Mouse (Mus musculus): ENCODE data around the gene Hcfc1r1.

The Hcfc1r1 gene

DNA sequence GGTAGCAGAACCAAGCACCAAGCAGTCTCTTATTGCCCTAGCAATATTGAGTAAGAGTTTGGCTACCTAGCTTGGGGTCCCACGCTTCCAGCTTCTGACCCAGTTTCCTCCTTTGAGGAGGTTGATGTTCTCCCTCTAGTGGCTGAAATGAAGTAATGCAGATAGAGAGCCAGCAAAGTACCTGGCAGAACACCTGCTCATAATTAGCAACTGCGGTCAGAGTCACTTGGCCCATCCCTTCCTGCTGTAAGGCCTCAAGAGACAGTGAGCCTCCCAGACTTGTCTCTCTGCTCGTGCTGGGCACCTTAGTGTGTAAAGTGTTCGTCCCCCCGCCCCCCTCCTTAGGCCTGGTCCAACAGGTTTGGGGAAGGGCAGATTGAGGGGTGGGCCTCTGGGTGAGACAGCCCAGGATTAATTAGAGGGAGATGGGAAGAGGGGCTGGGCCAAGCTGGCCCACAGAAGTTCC lies 8.8 kb upstream of the Hcfc1r1 start:
- ChIA-PET CTCF (interaction anchor here (0.5 to 4.5 kb wide), 54 partner anchors 10 to 1385 kb away, joined by 3 to 47 read pairs (median 4); partner anchors contain the start of genes Prss32 (in 2 of the 4), Cldn6 (in 1 of the 4), Cldn9 (in 1 of the 4) and Pkmyt1 (in 1 of the 4)), POLR2A (interaction anchor here in 3 of 4 experiments (0.5 to 2.1 kb wide), 22 partner anchors 10 to 822 kb away, joined by 3 to 7 read pairs (median 3); partner anchors contain the start of gene Zfp213 (in 1 of the 3))

DNA sequence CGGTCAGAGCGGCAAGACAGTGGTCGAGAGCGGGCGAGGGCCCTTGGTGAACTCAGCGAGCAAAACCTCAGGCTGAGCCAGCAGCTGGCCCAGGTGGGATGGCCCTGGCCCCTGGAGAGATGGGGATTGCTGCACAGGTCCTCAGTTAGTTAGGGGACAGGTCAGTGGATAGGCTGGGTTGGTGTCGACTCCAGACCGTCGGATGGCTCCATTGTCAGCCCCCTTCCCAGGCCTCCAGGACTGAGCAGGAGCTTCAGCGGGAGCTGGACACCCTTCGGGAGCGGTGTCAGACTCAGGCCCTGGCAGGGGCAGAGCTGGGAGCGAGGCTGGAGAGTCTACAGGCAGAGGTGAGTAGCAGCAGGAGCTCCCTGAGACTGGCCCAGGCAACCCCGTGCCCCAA lies 7.9 kb upstream of the Hcfc1r1 start:
- CTCF ChIA-PET, result interaction anchor here (0.7 to 4.5 kb wide), 14 partner anchors 10 to 178 kb away, joined by 3 to 47 read pairs (median 4); partner anchors contain the start of genes Kremen2 (in 1 of the 4), Prss32 (in 1 of the 4) and Prss41 (in 1 of the 4)
- POLR2A ChIA-PET, result interaction anchor here in 3 of 4 experiments (0.5 to 3.1 kb wide), 20 partner anchors 9 to 472 kb away, joined by 3 to 17 read pairs (median 3); partner anchors contain the start of gene Pkmyt1 (in 1 of the 3)

DNA sequence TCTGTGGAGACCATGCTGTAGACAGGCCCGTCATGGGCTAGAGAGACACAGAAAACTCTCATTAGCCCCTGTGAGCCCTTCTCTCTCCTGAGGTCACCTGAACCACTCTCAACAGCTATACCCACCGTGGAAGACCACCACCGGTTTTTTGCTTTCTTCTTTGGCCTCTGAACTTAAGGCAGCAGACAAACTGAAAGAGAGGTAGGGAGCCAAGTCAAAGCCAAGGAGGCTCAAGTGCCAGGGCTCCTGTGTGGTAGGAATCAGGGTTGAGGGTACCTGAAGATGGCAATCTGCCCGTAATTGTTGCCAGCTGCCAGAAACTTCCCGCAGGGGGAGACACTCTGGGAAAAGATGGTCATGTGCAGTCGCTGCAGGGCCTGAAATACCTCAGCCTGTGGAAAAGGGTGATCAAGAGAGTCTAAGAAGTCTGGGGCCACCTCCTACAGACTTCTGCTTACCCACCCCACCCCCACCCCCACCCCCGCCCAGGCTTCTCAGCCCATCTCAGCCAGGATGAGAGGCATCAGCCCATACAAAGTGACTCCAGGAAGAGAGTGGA lies 2.8 kb upstream of the Hcfc1r1 start:
- ChIA-PET POLR2A (interaction anchor here in 3 of 4 experiments (0.6 to 2.0 kb wide), 14 partner anchors 10 to 132 kb away, joined by 3 to 7 read pairs (median 3); partner anchors contain the start of genes Paqr4 (in 1 of the 3), Pkmyt1 (in 1 of the 3) and Zscan10 (in 1 of the 3)), CTCF (interaction anchor here (0.5 to 4.6 kb wide), 15 partner anchors 10 to 336 kb away, joined by 3 to 25 read pairs (median 3); partner anchors contain the start of genes Bicdl2 (in 2 of the 4), Elob (in 1 of the 4) and Mmp25 (in 1 of the 4))

DNA sequence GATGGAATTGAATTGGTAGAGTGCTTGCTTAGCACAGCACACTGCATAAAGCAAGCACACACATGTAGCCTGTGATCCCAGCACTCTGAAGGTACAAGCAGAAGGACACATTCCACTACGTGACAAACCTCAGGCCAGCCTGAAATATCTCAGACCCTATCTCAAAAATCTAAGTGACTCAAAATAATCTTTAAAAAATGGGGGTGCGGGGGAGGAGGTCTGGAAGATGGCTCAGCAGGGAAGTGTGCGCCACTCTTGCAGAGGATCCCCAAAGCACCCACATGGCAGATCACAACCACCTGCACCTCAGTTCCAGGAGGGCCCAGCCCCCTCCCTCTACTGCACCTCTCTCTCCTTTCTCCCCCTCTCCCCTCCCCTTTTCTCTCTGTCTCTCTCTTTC lies 1.9 kb upstream of the Hcfc1r1 start:
- ChIA-PET CTCF (interaction anchor here in 2 of 4 experiments (1.1 to 1.5 kb wide), 3 partner anchors 34 to 77 kb away, joined by 3 to 6 read pairs (median 3); no protein-coding TSS in a partner anchor), POLR2A (interaction anchor here in 1 of 4 experiments (0.8 kb wide), 1 partner anchor 9 kb away, joined by 8 read pairs; no protein-coding TSS in a partner anchor)

DNA sequence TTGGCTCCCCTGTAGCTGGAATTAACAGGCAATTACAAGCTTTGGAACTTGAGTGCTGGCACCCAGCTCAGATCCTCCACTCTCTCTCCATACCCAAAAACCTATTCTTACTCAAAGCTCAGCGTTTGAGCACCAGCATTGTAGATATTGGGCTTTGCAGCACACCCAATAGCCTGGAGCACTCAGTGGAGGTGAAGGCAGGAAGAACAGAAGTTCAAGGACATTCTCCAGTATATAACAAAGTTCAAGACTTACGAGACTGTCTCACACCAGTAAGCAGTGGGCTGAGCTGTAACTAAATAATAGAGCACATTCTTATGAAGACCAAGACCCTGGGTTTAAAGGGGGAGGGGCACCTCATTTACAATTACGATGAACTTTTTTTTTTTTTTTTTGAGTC lies 635 bp upstream of the Hcfc1r1 start:
- CTCF ChIA-PET, result interaction anchor here in 2 of 4 experiments (0.8 to 1.1 kb wide), 2 partner anchors 43 kb away, joined by 3 to 4 read pairs; no protein-coding TSS in a partner anchor
- POLR2A ChIA-PET, result interaction anchor here in 1 of 4 experiments (0.7 to 1.1 kb wide), 5 partner anchors 12 to 80 kb away, joined by 3 to 4 read pairs (median 3); partner anchors contain the start of gene Pkmyt1

DNA sequence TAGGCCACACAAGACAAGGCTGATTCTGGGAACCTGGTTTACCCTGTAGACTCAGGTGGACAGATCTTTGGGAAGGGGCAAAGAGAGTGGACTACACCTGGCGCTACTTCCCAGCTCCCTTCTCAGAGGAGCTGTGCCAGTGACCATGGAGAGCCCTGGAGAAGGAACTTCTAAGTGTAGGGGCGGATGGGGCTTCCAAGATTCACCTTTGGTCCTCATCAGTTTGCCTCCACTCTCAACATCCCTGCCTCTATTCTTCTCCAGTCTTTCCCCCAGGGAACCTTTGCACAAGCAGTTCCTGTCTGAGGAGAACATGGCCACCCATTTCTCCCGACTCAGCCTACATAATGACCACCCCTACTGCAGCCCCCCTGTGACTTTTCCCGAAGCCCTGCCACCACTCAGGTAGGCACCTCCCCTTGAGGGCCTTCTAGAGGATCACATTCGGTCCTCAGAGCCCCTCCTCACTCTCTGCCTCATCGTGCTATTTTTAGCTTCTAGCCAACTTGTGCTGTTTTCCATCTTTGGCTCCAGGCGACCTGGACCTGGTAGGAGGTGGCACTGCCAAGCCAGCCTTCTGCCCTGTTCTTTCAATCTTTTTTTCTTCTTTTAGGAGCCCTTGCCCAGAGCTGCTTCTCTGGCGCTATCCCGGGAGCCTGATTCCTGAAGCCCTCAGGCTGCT lies 1.0 kb downstream of the Hcfc1r1 start:
- CTCF ChIA-PET, result interaction anchor here in 1 of 4 experiments (0.7 to 3.1 kb wide), 6 partner anchors 9 to 73 kb away, joined by 3 to 12 read pairs (median 4); partner anchors contain the start of genes Bicdl2 and Zscan10
- POLR2A ChIA-PET, result interaction anchor here in 2 of 4 experiments (0.6 to 2.5 kb wide), 17 partner anchors 8 to 481 kb away, joined by 3 to 11 read pairs (median 4); partner anchors contain the start of genes Mmp25 (in 1 of the 2), Zfp213 (in 1 of the 2) and Zfp40 (in 1 of the 2)

DNA sequence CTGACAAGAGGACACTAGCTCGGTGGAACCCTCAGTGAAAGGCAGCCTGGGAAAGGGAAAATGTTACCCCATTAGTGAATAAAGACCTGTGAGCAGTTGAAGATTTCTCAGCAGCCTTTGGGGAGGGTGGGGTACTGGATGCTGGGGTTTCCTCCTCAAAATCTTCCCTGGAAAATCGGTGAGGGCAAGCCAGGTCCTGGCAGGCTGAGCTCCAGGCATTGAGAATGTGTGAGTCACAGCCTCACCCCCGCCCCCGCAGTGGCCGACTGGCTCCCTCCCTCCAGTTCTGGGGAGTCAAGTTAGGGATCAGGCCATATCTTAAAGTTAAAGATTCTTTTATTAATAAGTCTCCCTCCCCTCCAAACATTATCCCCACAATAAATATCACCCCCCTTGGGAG lies 1.7 kb downstream of the Hcfc1r1 start:
- CTCF ChIA-PET, result interaction anchor here in 1 of 4 experiments (1.0 to 3.1 kb wide), 5 partner anchors 10 to 72 kb away, joined by 3 to 12 read pairs (median 4); partner anchors contain the start of gene Bicdl2
- POLR2A ChIA-PET, result interaction anchor here in 2 of 4 experiments (0.7 to 2.5 kb wide), 14 partner anchors 8 to 128 kb away, joined by 3 to 11 read pairs (median 5); partner anchors contain the start of genes Mmp25 (in 1 of the 2) and Paqr4 (in 1 of the 2)

DNA sequence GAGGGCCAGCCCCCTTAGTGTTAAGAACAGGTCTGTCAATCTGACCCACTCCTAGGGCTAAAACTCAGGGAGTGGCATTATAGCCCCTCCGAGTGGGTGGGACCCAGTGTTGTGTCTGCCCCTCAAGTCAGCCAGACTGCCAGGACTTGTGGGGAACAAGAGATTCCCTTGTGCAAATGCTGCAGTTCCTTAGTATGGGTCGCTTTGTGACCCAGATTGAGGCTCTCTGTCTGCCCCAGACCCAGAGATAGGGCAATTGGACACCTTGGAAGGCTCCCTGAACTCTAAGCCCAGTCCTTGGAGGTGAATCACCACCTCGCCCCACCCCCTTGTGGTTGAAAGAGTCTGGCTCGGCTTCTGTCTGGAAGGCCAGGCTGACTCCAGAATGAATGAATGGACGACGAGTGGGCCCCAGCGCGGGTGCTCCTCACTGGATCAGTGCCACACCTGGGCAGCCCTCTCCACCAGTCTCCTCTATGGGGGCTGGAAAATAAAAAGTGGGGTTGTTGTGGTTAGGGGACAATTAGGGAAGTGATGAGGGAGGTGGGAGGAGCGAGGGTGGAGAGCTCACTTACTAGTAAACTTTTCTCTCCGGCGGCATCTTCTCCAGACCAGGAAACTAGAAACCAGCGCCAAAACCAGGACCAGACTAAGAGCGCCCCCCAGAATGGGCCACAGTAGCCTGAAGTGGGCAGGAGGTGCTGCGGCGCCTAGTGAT lies 2.3 kb downstream of the Hcfc1r1 start:
- ChIA-PET CTCF (interaction anchor here (0.6 to 3.1 kb wide), 13 partner anchors 11 to 1371 kb away, joined by 3 to 12 read pairs (median 3); partner anchors contain the start of gene Abca3 (in 1 of the 4)), POLR2A (interaction anchor here in 3 of 4 experiments (0.6 to 2.5 kb wide), 15 partner anchors 8 to 127 kb away, joined by 3 to 11 read pairs (median 5); partner anchors contain the start of genes Paqr4 (in 1 of the 3) and Zfp13 (in 1 of the 3))

GRCm38 (mm10) chr17:23676473-23677031 lies 3.2 kb downstream of the Hcfc1r1 start:
- ChIA-PET POLR2A (interaction anchor here in 3 of 4 experiments (0.9 to 2.2 kb wide), 12 partner anchors 9 to 126 kb away, joined by 3 to 9 read pairs (median 4); partner anchors contain the start of gene Zfp13 (in 1 of the 3)), CTCF (interaction anchor here (0.5 to 3.1 kb wide), 12 partner anchors 12 to 1372 kb away, joined by 3 to 12 read pairs (median 3); partner anchors contain the start of gene Abca3 (in 1 of the 4))

DNA sequence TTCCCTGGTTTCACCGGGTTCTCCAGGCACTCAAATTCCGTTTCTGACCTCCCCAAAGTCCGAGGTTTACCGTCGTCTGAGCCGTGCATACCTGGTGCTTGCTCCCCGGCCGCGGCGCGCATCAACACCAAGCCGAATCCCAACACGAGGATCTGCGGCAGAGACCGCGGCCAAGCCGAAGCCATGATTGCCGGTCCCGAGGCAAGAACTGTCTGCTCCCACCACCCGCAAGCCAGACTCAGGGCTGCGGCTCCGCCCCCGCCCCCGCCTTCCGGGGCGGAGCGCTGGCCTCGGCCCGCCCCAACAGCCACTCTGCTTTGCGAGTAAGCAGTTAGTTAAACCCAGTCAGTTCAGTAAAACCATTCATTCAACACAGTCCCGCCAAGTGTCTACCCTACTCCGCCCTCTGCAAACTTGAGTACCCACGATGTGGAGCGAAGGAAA lies 3.9 kb downstream of the Hcfc1r1 start, which contains the start of gene Tnfrsf12a:
Gene Tnfrsf12a (minus strand): TSS at position 233 of the 444 bp plus-strand sequence.
- POLR2A ChIA-PET, result interaction anchor here in 3 of 4 experiments (1.1 to 1.6 kb wide), 4 partner anchors 9 to 48 kb away, joined by 3 to 5 read pairs (median 4); no protein-coding TSS in a partner anchor

DNA sequence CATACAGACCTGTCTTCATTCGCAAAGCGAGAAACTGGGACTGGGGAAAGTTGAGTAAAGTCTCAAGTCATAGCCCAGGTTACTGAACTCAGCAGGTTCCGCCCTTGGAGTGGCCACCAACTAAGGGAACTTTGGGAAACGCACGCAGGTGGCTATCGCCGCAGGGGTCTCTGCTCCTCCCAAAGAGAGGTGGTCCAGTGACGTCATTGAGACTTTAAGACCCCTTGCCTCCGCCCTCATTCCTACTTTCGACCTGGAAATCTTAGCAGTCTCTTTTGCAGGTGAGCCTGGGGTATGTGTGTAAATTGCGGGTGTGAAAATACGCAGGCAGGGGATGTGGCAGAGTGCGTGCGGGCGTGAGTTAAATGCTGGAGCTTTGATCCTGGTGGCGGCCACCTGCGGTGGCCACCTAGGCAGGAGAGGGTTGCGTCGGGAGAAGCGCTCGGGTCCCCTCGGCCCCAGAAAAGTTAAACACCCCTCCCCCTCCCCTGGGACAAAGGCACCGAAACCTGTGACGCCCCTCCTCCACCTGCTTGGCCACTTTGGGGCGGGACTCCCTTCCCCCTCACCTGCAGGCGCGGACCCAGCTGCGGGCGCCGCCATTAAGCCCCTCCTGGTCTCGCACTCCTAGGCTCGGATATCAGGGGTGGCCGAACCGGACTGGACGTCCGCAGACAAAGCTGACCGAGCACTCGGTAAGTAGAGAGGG lies 5.9 kb downstream of the Hcfc1r1 start, which contains the start of gene Cldn6:
Gene Cldn6 (plus strand): TSS at position 123 of the 709 bp plus-strand sequence.
- CTCF ChIA-PET, result interaction anchor here in 2 of 4 experiments (1.1 to 1.7 kb wide), 4 partner anchors 15 to 27 kb away, joined by 3 to 6 read pairs (median 4); no protein-coding TSS in a partner anchor

More for the DNA sequence above, 3.9 kb downstream of the Hcfc1r1 start, which contains the start of gene Tnfrsf12a:
- CTCF ChIA-PET, result interaction anchor here in 1 of 4 experiments (0.6 kb wide), 1 partner anchor 33 kb away, joined by 3 read pairs; no protein-coding TSS in a partner anchor

GRCm38 (mm10) chr17:23680336-23680735 lies 6.9 kb downstream of the Hcfc1r1 start:
- CTCF ChIA-PET, result interaction anchor here in 2 of 4 experiments (0.7 to 1.7 kb wide), 5 partner anchors 20 to 66 kb away, joined by 3 to 6 read pairs (median 4); partner anchors contain the start of gene Mmp25 (in 1 of the 2)
- POLR2A ChIA-PET, result interaction anchor here in 3 of 4 experiments (0.5 to 2.2 kb wide), 17 partner anchors 12 to 79 kb away, joined by 3 to 13 read pairs (median 3); no protein-coding TSS in a partner anchor

More for the DNA sequence above, 5.9 kb downstream of the Hcfc1r1 start, which contains the start of gene Cldn6:
- POLR2A ChIA-PET, result interaction anchor here (0.7 to 2.2 kb wide), 13 partner anchors 11 to 572 kb away, joined by 3 to 13 read pairs (median 3); partner anchors contain the start of gene Ccnf (in 1 of the 4)

DNA sequence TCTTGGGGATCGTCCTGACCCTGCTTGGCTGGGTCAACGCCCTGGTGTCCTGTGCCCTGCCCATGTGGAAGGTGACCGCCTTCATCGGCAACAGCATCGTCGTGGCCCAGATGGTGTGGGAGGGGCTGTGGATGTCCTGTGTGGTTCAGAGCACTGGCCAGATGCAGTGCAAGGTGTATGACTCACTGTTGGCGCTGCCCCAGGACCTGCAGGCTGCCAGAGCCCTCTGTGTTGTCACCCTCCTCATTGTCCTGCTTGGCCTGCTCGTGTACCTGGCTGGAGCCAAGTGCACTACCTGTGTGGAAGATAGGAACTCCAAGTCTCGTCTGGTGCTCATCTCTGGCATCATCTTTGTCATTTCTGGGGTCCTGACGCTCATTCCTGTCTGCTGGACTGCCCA lies 7.7 kb downstream of the Hcfc1r1 start:
- ChIA-PET CTCF (no interaction called here), POLR2A (interaction anchor here in 3 of 4 experiments (0.9 to 5.3 kb wide), 7 partner anchors 13 to 78 kb away, joined by 3 to 70 read pairs (median 4); no protein-coding TSS in a partner anchor)

DNA sequence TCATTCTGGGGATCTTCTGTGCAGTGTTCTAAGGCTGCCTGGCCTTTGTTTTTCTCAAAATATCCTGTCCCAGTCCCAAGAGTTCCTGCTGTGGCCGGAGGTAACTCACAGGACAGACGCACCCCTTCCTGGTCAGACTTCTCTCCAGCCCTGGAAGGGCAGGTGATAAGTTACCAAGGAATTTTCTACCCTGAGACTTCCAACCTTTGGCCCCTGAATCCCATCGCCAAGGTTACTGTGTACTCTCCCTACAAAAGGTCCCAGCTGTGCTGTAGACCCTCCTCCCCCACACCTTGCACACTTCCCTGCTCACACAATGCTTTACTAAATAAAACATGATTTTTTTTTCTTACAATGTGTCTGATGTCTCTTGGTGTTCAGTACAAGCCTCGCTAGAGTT lies 8.7 kb downstream of the Hcfc1r1 start:
- POLR2A ChIA-PET, result interaction anchor here in 3 of 4 experiments (0.6 to 5.3 kb wide), 16 partner anchors 8 to 121 kb away, joined by 3 to 70 read pairs (median 4); partner anchors contain the start of gene Pkmyt1 (in 1 of the 3)
- CTCF ChIA-PET, result interaction anchor here in 3 of 4 experiments (0.9 to 1.4 kb wide), 6 partner anchors 14 to 78 kb away, joined by 3 to 7 read pairs (median 4); no protein-coding TSS in a partner anchor

GRCm38 (mm10) chr17:23682530-23682929 lies 9.1 kb downstream of the Hcfc1r1 start:
- CTCF ChIA-PET, result interaction anchor here in 3 of 4 experiments (0.9 to 3.9 kb wide), 7 partner anchors 15 to 79 kb away, joined by 3 to 15 read pairs (median 5); no protein-coding TSS in a partner anchor
- POLR2A ChIA-PET, result interaction anchor here in 3 of 4 experiments (0.5 to 5.3 kb wide), 14 partner anchors 8 to 120 kb away, joined by 3 to 70 read pairs (median 4); partner anchors contain the start of gene Pkmyt1 (in 1 of the 3)
